Mouse (Mus musculus): ENCODE results near the gene Spata17.
"Not testable (repeated sequence)": the region's sequence is repeated elsewhere in the genome, so short reads cannot be mapped to it uniquely, and the experiment has no call there.

Gene Spata17

DNA sequence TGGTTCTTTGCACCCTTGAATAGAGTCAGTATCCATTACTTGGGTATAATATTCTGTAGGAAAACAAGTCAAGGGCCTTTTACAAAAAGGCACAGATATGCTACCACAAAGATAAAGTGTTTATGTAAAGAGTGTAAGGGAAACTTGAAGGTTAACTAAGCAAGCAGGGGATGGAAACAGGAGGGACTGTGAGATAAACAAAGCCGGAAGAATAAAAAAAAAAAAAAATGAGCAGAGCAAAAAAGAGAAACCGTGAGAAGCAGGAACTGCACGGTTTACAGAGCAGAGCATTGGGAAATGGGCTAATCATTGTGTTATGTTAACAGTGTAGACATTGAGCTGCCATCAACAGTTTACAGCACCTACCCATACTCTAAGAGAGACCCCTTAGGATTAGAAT is 44.9 kb downstream of the Spata17 start:
- no peak for DNase-seq

DNA sequence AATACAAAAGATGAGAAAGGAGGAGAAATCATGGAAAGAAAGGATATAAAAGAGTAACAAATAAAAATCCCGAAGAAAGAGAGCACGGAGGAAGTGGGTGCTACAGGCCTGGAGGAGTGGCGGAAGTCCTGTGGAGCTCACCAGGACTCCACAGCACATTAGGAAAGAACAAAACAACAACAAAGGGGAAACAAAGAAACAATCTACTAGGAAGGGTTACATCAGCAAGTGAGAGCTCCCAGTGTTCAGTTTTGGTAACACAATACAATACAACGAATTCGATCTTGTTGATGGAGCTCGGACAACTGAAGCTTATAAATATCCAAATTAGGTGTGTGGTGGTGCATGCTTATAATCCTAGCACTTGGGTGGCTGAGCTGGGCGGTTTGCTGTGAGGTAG is 45.6 kb downstream of the Spata17 start:
- no peak for DNase-seq

DNA sequence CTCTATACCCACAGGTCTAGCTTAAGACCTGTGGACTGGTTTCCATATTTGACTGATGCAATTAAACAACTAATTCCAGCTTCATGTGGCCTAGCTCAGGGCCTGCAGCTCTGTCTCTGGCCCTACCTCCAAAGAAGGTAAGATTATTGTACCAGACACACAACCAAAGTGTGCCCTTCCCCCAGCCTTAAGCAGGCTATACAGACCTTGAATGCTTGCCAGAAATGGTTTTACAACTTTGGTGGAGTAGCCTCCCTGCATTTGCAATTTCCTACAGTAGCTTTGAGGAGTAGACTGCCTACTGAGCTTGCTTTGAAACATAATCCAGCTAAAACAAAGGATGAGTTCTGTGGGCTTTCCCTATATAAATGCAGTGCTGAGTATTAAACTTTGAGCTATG is 51.7 kb downstream of the Spata17 start:
- no peak for DNase-seq

DNA sequence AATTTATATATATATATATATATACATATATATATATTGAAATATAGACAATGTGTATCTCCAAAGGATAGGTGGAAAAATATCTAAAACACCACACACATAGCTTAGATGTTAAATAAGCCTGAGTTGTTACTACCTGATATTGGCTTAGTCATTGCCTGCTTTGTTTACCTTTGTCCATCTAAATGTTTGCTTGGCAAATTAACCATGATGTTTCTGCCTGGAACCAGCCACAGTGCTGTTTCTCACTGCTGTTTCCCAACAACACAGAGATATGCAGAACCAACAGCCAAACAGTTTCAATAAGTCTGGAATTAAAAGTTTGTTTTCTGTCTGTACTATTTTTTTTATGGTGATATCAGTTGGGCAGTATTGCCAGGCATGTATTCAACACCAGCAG is 59.6 kb downstream of the Spata17 start:
- no peak for DNase-seq

DNA sequence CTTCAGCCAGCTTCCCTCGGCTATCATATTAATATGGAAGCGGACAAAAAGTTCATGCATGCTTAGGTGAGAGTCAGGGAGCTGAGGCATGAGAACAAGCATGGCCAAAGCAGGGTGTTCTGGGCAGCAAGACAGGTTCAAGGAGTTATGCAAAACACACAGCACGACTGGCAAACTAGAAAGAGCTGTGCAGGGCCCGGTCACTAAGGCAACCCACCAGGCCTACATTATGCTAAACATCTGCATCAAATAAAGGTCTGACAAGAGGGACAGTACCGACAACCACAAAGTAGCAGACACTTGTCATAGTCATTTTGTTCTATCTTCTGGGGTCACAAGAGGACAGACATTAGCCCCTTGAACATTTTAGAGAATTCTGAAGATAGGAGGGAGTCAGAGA is 61.6 kb downstream of the Spata17 start:
- DNase-seq, result no peak

DNA sequence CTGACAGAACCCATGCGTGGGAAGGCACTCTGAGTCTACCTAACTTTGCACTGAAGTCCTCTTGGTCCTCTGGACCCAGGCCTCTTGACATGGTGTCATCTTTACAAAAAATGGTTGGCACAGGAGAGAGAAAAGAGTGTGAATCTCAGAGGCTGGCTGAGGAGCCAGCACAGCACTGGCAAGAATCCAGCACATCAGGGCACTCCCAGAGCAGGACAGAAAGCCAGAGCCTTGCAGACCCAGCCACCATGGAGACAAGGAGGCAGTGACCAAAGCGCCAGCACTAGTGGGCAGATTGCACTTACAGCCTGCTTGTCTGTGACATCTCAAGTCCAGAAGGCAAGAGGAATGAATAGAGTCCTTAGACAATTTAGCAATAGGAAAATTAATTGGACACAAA is 62.7 kb downstream of the Spata17 start:
- DNase-seq, result no peak

DNA sequence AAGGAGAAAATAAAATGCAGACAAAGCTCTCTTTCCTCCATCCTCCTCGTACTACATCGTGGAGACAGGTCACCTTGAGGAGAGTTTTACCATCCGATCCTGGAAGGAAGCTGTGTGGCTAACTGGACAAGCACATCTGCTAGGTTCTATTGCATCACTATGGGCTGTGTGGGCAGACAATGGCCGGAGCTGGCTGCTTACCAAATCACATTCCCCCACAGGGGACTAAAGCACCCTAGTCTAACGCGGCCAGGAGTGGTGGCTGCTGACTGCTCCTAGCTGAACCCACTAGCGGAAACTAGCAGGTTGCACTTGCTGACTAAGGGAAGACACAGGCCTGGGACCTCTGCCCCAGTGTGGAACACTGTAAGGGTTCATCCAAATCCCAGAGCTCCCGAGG is 72.3 kb downstream of the Spata17 start:
- no peak for DNase-seq

DNA sequence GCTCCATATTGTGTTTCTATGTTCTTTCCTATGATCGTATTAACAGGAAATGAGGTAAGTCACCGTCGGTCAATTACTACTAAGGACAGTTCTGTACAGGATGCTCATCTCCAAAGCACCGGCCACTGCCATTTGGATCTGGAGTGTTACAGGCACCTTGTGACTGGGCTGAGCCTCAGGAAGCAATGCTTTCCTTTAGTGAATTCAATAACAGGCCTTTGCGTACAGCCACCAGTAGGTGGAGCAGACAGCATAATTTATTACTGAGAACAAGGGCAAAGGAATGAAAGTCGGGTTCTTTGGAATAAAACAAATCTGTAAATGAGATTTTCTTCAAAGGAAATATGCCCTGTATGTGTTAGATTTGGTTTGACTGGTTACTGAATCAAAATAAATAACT is 77.8 kb downstream of the Spata17 start:
- DNase-seq, result peak; percentile 57

DNA sequence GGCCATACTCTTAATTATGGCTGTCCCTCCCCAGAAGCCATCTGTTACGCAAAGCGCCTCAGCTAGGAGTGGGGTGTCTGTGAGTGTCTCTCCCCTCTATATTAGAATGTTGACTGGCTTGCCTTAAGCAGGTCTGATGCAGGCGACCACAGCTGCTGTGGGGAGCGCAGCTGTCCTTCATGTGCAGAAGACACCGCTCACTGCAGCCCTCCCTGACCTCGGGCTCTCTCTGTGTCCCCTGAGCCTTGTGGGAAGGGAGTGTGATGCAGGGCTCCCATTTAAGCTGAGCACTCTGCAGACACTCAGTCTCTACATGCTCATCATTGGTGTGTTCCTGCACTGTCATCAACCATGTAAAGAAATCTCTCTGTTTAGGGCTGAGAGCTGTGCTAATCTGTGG is 79.4 kb downstream of the Spata17 start:
- no peak for DNase-seq

DNA sequence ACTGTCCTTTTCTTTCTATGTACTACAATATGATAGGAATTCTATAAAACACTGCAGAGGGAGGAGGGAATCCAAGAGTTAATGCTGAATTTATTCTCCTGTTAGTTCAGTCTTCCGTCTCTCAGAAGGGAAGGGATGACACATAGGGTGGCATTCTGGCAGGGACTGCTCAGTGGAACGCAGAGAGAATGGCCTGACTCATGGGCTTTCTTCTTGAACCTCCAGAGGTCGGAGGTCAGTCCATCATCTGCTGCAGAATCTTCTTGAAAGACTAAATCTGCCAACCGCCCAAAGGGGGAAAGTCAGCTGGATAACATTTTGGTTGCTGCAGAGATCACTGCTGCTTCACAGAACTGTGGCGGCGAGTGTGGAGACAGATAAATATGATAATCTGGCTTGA is 81.4 kb downstream of the Spata17 start:
- no peak for DNase-seq

DNA sequence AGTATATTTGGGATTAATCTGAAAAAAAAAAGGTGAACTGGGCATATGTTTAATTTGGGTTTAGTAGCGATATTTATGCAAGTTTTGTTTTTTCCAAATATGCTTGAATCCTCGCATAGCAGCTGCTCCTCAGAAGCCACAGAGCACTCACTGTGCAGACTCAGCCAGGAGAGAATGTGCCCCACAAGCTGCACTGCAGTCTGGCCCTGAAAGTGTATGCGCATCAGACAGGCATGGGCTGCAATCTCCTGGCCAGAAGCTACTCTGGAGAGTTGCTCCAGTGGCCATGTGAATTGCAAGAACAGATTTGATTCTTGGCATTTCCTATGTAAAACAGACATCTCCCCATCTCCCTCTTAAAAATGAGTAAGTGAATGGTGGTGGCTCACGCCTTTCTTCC is 82.9 kb downstream of the Spata17 start:
- DNase-seq, result peak; percentile 51

DNA sequence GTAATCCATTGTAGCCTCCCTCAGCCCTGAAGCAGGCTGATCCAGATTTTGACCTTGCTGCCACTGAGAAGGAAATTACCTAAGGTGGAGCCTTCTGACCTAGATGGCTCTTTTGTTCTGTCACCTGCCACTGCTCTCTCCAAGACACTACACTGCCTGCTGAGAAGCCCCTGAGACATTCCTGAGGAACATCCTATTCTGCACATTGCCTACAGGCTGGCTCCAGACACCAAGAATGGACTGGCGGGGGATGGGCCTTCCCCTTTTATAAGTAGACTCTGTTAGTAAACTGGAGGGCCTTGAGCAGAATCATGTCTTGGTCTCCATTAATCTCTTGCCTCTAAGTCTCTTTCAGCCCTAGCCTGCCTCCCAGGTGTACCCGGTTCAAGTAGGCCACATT is 87.7 kb downstream of the Spata17 start:
- not testable (repeated sequence) for DNase-seq

DNA sequence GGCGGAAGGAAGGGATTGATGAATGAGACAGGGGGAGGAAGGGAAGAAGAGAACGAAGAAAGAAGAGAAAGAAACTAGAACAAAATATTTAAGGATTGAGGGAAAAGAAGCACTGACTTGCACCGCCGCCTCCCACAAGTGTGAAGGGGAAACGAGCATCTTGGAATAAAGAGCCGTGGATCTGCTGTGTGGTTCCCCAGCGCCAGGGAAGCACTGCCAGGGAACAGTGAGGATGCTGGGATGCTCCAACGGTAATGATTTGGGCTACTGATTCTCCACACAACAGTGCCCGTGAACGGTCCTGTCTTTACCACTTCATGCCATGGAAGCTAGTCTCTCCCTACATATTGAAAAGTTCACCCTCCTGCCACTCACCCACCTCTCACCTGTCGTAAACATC is 89.5 kb downstream of the Spata17 start:
- no peak for DNase-seq

DNA sequence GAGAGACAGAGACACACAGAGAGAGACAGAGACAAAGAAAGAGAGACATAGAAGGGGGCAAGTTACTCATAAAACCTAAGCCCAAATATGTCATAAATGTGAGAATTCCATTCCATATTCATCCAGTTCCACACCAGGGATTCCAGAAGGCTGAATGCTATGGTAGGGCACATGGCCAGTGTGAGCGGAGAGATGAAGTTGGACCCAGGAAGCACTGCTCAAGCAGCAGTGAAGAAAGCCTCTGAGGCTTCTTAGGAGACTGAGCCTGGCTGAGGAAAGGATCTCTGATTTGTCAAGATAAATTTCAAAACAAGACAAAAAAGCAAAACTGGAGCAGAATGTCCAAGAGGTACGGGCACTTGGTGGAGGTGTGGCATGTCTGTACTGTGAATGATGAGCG is 90.3 kb downstream of the Spata17 start:
- no peak for DNase-seq

DNA sequence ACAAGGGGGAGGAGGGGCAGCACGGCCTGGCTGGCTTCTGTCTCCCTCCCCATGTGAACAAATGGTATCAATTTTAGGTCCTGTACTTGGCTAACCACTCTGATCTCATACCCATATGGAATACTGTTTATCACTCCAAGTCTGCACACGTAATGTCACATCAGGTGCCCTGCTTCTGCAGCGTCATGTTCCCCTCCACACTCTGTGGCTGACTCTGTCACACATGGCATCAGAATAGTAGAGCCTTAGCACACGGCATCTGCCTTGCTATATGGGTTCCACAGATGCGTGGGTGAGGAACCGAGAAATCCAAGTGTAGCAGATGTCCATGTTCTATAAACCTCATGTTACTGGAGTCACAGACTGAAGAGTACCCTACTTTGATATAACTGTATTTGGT is 96.0 kb downstream of the Spata17 start:
- peak; percentile 92 for DNase-seq

DNA sequence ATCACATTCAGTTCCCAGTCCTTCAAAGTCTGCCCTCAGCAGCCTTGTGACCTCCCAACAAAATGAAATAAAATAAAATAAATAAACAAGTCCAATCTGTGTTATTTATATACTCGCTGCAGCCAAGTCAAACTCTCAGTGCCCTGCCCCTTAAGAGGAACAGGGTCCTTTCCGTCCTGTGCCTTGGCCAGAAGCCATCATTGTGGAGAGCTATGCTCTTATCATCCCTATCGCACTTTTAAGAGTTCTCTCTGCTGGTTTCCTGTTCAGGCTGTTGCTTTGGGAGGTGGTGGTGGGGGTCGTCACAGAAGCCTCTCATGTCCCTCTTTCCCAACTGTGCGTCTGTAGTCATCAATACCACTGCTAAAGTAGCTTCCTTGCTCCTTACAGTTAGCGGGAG is 97.2 kb downstream of the Spata17 start:
- no peak for DNase-seq

DNA sequence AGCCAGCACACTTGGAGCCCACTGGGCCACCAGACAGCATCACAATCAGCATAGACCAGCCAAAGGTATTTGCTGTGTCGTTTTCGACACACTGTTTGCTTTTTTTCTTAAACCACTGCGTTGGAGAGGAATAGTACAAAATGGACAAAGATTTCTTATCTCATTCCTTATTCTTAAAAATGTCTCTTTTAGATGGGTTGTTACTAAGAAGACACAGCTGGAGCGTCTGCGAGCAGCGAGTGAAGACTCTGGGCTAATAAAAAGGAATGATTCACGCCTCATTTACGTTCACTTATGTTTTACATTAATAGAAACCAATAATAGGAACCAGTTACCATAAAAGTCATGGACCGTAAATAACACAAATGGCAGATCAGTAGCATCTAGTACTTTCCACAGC is 101.5 kb downstream of the Spata17 start:
- DNase-seq, result no peak

DNA sequence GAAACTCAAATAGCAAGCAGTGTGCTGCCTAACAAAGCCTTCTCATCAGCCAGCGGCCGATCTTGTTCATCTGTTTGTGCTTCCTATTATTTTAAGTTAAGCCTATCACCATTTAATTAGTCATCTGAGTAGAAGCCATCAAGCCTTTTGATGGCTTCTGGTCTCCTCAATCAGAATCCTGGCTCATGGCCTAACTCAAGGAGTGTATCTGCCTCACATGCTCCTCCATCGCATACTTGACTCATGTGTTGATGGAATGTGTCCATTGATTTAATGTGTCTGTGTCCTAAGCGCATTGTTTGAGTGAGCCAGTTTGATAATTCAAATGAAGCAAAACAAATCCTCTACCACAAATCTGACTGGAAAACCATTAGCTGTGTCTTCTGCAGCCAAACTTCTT is 113.1 kb downstream of the Spata17 start:
- no peak for DNase-seq

DNA sequence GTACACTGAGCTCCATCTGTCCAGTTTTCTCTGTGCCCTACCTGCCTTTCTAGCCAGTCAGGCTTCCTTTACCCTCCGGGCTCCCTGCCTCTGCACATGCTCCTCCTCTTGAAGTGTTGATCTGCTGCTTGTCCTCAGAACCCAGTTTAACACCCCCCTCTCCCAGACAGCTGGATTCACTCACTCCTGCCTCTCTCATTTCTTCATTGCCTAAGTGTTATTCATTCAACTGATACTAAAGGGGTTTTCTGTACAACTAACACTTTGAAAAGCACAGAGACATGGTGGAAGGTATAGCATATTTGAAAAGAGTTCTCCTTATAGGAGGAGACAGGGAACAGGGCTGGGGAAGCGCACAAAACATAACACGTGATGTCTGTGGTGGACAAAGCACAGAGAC is 114.1 kb downstream of the Spata17 start:
- no peak for DNase-seq

DNA sequence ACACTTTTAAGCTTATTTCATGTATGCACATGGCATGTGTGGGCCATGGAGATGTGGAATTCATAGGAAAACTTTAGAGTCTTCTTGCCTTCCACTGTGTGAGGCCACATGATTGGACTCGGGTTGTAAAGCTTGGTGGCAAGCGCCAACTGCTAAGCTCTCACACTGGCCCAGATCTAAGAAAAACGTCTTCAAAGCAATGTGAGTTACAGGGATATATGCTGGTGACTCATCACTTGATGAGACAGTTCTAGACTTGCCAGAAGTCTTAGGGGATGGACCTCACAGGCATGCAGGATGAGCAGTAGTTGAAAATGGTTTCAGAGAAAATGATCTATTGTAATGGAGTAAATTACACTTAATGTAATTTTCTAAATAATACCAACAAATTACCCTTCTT is 114.6 kb downstream of the Spata17 start:
- DNase-seq, result no peak

DNA sequence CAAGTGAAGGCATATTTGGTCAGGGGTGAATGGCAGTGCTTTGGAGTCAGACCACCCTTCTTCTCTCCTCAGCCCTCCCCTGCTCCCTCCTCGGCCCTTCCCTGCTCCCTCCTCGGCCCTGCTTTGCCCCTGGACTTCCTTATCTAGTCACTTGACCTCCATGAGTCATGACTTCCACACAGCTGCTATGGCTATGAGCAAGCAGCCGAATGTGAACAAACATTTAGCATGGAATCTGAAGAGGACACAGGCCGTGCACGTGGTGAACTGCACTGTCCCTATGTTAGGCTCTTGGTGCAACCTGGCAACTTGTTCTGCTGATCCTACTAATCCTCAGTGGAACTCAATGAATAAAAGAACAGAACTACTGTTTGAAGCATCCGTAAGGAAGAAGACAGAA is 117.0 kb downstream of the Spata17 start:
- DNase-seq, result no peak

DNA sequence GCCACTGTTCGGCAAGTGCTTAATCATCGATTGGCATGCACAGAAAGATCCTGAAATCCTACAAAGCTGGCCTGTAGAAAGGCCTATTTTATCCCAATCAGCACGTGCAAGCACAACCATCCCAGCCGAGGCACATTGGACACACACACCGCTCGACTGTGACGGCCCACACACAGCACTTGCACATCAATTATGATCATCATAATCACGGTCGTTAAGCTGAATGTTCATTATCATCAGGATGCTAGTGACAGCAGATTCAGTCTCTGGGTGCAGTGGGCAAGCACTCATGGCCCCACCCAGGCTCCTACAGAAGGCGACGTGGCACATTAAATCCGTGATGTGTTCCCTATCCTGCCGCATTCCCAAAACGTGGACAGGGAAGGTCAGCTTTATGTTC is 122.7 kb downstream of the Spata17 start:
- no peak for DNase-seq

DNA sequence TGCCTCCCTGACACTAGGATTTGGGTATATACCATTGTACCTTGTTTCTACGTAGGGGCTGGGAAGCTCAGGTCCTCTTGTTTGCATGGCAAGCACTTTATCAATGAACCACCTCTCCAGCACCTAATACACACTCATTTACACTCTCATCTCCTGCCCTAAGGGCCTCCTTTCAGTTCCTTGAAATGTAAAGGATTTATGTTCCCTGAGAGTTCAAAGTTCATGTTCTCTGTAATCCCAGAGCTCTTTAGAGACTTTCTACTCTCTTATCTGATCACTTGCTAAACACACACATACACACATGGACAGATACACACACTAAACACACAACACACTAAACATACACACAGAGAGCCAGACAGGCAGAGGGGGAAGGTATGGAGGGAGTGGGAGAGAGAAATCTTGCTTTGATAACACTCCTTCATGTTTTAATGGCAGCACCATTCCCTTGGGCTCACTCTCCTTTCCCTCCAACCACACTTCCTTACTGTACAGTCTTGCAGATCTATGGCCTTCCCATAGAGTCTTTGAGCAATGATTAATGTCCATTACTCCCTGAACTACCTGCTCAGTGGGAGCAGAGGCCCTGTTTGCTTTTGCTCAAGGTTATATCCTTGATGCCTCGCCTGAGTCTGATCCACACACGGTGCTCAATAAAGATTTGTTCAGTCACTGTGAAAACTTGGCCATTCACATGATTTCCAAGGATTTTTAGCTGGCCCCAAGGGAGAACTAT is 126.4 kb downstream of the Spata17 start:
- DNase-seq, result no peak

DNA sequence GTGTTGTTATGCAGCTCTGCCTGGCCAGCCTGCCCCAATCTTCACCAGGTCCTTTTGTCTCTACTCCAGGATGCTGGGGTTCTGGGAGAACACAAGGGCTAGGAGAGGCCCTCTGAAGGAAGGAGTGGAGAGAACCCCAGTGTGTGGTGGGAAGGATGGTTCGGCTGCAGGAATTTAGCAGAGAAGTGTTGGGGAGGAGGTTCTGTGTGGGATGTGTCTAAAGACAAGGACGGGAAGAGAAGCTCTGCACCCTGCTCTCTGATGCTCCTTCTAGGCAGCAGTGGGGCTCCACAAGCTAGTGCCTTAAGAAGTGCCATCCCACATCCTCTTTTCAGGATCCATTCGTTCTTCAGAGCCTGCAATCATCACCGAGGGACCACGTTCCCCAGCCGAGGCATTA is 129.2 kb downstream of the Spata17 start:
- no peak for DNase-seq

DNA sequence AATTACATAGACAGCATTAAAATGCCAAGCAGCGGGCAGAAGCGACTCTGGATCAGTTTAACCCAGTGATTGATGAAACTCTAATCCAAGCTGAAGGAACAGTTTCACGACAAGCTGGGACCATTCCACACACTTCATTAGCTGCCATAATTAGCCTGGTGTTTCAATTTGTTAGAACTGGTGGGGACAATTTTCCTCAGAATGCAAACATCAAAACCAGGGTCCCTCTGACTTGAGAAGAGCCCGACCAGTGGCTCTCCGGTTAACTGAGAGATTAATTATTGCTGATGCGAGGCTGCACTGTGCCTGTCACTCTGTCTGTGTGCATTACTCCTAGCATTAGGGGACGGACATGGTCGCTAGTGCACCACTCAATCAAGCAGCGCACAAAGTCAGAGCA is 137.9 kb downstream of the Spata17 start:
- no peak for DNase-seq

DNA sequence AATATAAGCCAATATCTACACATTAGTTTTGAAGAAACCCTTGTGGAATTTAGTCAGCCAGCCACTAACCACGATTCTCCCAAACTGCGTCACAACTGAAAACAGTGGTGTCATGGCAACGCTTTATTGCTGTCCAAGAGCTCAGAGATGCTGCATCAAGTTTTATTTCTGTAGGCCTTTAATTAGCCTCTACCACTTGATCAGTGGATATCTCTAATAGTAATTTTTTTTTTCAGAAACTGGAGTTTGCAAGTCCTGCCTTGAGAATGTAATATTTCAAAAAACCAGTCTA is 138.3 kb downstream of the Spata17 start:
- no peak for DNase-seq
